Mouse (Mus musculus) hindbrain, embryonic 16.5 days (tissue): Measurements from ENCODE around the gene Uba52. TPM values are rescaled to one million over a fixed set of nuclear protein-coding genes. Genes with fewer than 3 reads are reported as not detected.
A peak's percentile ranks its signal among the peaks of the same experiment; 100 is the strongest.

Source experiments
- ATAC-seq: fragments of 200-750 bp; cut with Nextera tagmentation; 2 replicates; pipeline ENCODE4 v1.8.0; 2017; ENCODE audit warnings: moderate TSS enrichment, moderate library complexity
- H3K27ac ChIP-seq: fragments of 300-500 bp; sonication (generic); 2 replicates; pipeline ENCODE4 v1.5.1; 2014; ENCODE audit warnings: low read depth, mild to moderate bottlenecking, control low read depth, low read length, moderate library complexity
- H3K27me3 ChIP-seq: fragments of 300-500 bp; sonication (generic); replicated peaks from 2 replicates; pipeline ENCODE4 v1.6.1; 2014; ENCODE audit warnings: low read length; ENCODE audit not compliant: control insufficient read depth, insufficient read depth
- H3K36me3 ChIP-seq: fragments of 300-500 bp; sonication (generic); 2 replicates; pipeline ENCODE4 v1.6.1; 2014; ENCODE audit warnings: mild to moderate bottlenecking, low read length, moderate library complexity, mixed read lengths; ENCODE audit not compliant: control insufficient read depth, insufficient read depth
- H3K4me1 ChIP-seq: fragments of 300-500 bp; sonication (generic); 2 replicates; pipeline ENCODE4 v1.6.1; 2014; ENCODE audit warnings: low read depth, low read length; ENCODE audit not compliant: control insufficient read depth, insufficient read depth
- H3K4me2 ChIP-seq: fragments of 300-500 bp; sonication (generic); 2 replicates; pipeline ENCODE4 v1.6.1; 2014; ENCODE audit warnings: mild to moderate bottlenecking, low read length, control low read depth, moderate library complexity
- H3K4me3 ChIP-seq: fragments of 300-500 bp; sonication (generic); 2 replicates; pipeline ENCODE4 v1.5.1; 2014; ENCODE audit warnings: mild to moderate bottlenecking, low read length, control low read depth, moderate library complexity
- H3K9ac ChIP-seq: fragments of 300-500 bp; sonication (generic); 2 replicates; pipeline ENCODE4 v1.6.1; 2014; ENCODE audit warnings: low read depth, mild to moderate bottlenecking, control low read depth, low read length, moderate library complexity
- H3K9me3 ChIP-seq: fragments of 300-500 bp; sonication (generic); 2 replicates; pipeline ENCODE4 v1.6.1; 2014; ENCODE audit warnings: mild to moderate bottlenecking, low read length, moderate library complexity; ENCODE audit not compliant: control insufficient read depth
- WGBS: fragments of 180-500 bp; shearing (Covaris S2); extraction: QIAGEN DNeasy Blood & Tissue Kit; methylation state at CpG from one replicate; pipeline ENCODE4 v1.1.7; 2014; 5-methylcytosine and 5-hydroxymethylcytosine counted together
- polyA plus RNA-seq: library from polyadenylated mRNA; unstranded; fragments of >200 nt; fragmentation: Nextera tagmentation; extraction: Ambion mirVana; gene quantifications from 2 replicates; pipeline ENCODE4 v1.2.1, GENCODE M21; 2015

Gene Uba52
- polyA plus RNA-seq, 1 experiment from 2014 or later, result 576 TPM

DNA sequence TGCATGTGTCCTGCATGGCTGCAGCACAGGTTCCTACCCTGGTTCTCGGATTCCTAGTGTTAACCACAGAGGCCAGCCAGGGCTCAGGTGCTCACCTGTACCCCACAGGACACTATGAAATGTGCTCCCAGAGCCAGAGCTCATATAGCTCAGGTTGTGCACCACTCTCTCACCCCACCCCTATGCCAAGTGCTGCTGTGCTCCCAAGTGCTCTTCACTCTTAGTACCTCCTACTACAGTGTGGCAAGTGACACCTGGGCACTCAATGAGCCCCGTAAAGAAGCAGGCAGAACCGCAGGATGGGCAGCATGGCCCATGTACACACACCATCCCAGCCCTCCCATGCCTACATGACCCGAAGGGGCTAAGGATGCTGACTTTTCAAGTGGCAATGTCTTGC lies 41.9 kb downstream of the Uba52 start:
- H3K4me3 ChIP-seq, result no peak overlapping the region
- 96% methylated on average over 4 of the region's 4 CpGs for WGBS
- no peak for ATAC-seq
- no peaks in the 10 kb centered on the region for H3K27me3 ChIP-seq
- H3K4me2 ChIP-seq, result no peak overlapping the region
- H3K9me3 ChIP-seq, result no peaks in the 10 kb centered on the region
- H3K4me1 ChIP-seq, result peaks cover 6% of the 10 kb centered on the region
- H3K36me3 ChIP-seq, result peaks cover 3% of the 10 kb centered on the region; the same call in 1 of the 2 replicates
- no peak overlapping the region for H3K9ac ChIP-seq
- no peak overlapping the region for H3K27ac ChIP-seq

DNA sequence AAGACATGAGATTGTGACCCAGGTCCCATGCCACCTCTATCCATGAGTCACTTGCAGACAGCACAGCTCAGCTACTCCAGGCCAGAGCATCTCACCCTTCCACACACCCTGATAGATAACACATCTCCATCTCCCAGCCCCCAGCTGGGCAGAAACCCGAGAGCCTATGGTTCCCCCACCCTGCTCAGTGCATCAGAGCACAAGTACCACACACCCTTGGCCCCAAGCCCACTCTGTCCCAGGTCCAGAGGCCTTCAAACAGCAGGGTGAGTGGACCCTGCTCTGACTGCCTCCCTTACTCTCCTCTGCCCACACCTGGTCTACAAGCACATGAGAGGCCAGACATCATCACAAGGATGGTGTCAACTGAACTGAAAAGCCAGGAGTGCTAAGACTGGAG lies 42.7 kb downstream of the Uba52 start:
- 55% methylated on average over 1 of the region's 1 CpGs for WGBS
- peaks cover 3% of the 10 kb centered on the region; the same call in 1 of the 2 replicates for H3K36me3 ChIP-seq
- no peak for ATAC-seq

DNA sequence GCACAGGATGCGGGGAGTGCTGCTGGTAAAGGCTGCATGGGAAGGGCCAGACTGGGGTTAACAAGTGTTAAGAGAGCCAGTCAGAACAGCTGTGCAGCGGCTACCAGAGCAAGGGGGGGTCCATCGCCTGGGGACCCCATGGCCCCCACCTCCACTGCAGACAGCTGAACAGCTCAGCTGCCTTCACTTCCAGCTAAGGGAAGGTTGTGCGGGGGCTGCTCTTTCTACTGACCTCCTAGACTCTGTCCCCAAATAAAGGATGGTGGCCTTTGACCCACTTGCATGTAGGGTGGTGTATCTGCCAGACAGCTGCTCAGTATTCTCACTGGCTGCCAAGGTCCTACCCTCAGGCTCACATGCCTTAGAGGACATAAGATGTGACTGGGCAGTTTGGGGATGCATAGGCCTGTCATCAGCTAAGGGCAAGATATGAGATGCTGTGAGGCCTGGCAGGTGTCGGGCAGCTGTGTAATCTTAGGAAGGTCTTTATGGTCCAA lies 43.3 kb downstream of the Uba52 start:
- no peak for ATAC-seq
- Histone ChIP-seq H3K9me3 (no peaks in the 10 kb centered on the region), H3K4me3 (no peak overlapping the region), H3K27ac (no peak overlapping the region), H3K36me3 (peaks cover 3% of the 10 kb centered on the region; the same call in 1 of the 2 replicates), H3K4me2 (no peak overlapping the region), H3K27me3 (no peaks in the 10 kb centered on the region), H3K4me1 (peaks cover 6% of the 10 kb centered on the region), H3K9ac (no peak overlapping the region)
- 73% methylated on average over 5 of the region's 5 CpGs for WGBS

More for the DNA sequence above, 42.7 kb downstream of the Uba52 start:
- Histone ChIP-seq H3K27ac (no peak overlapping the region), H3K4me2 (no peak overlapping the region), H3K9me3 (no peaks in the 10 kb centered on the region), H3K4me1 (peaks cover 6% of the 10 kb centered on the region), H3K9ac (no peak overlapping the region), H3K27me3 (no peaks in the 10 kb centered on the region), H3K4me3 (no peak overlapping the region)

DNA sequence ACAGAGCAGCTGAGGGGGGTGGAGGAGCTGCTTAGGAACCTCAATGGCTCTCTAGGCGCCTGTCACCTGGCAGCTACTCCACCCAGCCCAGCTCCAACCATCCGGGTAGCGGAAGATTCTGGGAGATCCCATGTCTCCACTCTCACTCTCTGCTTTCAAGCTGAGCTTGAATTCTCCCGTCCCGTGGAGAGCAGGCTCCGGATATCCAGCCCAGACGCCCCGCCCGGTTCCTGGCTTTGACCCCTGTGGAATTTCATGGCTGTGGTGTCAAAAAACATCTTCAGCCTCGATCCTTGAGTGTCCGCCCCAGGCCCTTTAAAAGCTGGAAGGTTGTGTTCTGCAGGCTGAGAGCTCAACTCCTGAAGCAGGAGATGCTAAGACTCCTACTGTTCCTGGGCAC lies 43.8 kb downstream of the Uba52 start:
- H3K4me2 ChIP-seq, result no peak overlapping the region
- H3K4me1 ChIP-seq, result peaks cover 6% of the 10 kb centered on the region
- H3K9ac ChIP-seq, result no peak overlapping the region
- peaks cover 3% of the 10 kb centered on the region; the same call in 1 of the 2 replicates for H3K36me3 ChIP-seq
- WGBS, result 67% methylated on average over 11 of the region's 11 CpGs
- no peaks in the 10 kb centered on the region for H3K9me3 ChIP-seq
- no peaks in the 10 kb centered on the region for H3K27me3 ChIP-seq
- no peak for ATAC-seq
- H3K4me3 ChIP-seq, result no peak overlapping the region
- no peak overlapping the region for H3K27ac ChIP-seq

DNA sequence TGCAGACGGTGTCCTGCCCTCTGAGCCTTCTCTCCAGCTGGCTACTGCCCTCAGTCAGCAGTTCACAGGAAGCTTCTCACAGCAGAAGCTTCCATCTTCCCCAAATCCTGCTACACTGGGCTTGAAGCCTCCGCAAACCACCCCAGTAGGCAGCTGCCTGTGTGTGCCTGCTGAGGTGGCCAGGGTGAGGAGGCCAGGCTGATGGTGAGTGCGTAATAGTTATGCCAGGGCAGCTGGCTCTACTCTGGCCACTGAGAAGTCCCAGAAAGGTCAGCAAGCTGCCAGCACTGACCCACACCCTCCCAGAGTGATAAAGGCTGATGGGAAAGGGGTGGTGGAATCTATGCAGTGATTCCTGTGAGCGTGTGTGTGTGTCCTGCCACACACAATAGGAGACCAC lies 44.3 kb downstream of the Uba52 start:
- Histone ChIP-seq H3K9me3 (no peaks in the 10 kb centered on the region), H3K27ac (no peak overlapping the region), H3K27me3 (no peaks in the 10 kb centered on the region), H3K4me3 (no peak overlapping the region), H3K36me3 (peaks cover 3% of the 10 kb centered on the region; the same call in 1 of the 2 replicates), H3K4me1 (peaks cover 6% of the 10 kb centered on the region), H3K4me2 (no peak overlapping the region), H3K9ac (no peak overlapping the region)
- WGBS, result 87% methylated on average over 4 of the region's 4 CpGs
- no peak for ATAC-seq

DNA sequence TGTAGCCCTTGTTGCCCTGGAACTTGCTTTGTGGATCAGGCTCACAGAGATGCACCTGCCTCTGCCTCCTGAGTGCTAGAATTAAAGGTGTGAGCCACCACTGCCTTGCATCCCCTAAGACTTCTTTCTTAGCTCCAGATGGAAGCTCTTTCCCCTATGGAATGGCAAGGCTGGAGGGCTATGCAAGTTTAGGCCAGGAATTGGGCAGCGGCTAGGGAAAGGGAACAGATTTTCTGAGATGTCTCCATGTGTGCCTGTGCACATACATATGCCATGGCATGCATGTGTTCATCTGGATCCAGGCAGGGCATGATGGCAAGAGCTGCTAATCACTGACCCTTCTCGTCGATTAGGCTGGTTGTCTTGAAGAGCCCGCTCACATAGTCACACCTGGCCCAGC lies 44.9 kb downstream of the Uba52 start:
- Histone ChIP-seq H3K9ac (no peak overlapping the region), H3K4me2 (no peak overlapping the region), H3K36me3 (peaks cover 3% of the 10 kb centered on the region; the same call in 1 of the 2 replicates), H3K9me3 (no peaks in the 10 kb centered on the region), H3K27me3 (no peaks in the 10 kb centered on the region), H3K4me1 (peaks cover 6% of the 10 kb centered on the region), H3K4me3 (no peak overlapping the region), H3K27ac (no peak overlapping the region)
- 98% methylated on average over 4 of the region's 4 CpGs for WGBS
- ATAC-seq, result no peak

DNA sequence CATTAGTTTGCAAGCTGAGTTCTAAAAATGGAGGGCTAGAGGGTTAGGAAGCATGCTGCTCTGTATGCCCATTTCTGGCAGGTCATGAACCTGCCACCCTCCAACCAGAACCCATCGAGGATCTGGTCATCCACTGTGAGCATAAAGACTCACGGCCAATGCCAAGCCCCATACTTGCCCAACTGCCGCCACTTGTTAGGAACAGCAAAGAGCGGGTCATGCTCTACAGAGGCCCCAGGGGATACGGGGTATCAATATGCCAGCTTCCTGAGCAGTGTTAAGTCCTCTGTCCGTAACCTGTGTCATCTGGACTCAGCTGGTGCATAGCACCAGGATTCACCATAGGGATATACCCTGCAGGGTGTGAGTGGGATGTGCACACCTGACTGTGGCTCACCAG lies 46.4 kb downstream of the Uba52 start:
- H3K4me1 ChIP-seq, result peaks cover 2% of the 10 kb centered on the region; the same call in 1 of the 2 replicates
- H3K27me3 ChIP-seq, result no peaks in the 10 kb centered on the region
- H3K9me3 ChIP-seq, result no peaks in the 10 kb centered on the region
- 92% methylated on average over 6 of the region's 6 CpGs for WGBS
- no peak overlapping the region for H3K27ac ChIP-seq
- ATAC-seq, result 0 out of 2 replicates have a peak, but pooled peaks have one; percentile 4
- no peak overlapping the region for H3K9ac ChIP-seq
- H3K36me3 ChIP-seq, result peaks cover 3% of the 10 kb centered on the region; the same call in 1 of the 2 replicates
- no peak overlapping the region for H3K4me3 ChIP-seq
- no peak overlapping the region for H3K4me2 ChIP-seq

DNA sequence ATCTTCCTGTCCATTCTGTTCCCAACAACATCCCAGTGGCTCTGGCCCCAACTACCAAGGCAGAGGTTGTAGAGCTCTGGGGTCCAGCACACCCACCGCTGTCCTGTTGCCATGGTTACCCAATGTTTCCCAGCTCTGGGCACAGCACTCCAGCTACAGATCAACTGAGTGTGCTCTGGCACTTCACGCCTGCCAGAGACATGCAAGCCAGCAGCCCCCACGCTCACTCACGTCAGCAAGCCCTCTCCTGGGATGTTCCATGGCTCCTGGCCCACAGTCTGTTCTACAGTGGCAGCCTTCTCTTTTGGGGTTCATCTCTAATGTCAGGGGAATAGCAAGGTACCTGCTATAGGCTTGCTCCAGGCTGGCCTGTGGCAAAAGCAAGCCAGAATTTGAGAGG lies 47.3 kb downstream of the Uba52 start:
- Histone ChIP-seq H3K4me1 (no peaks in the 10 kb centered on the region), H3K4me2 (no peak overlapping the region), H3K27me3 (no peaks in the 10 kb centered on the region), H3K4me3 (no peak overlapping the region), H3K9ac (no peak overlapping the region), H3K9me3 (no peaks in the 10 kb centered on the region), H3K27ac (no peak overlapping the region), H3K36me3 (peaks cover 3% of the 10 kb centered on the region; the same call in 1 of the 2 replicates)
- ATAC-seq, result no peak
- 46% methylated on average over 4 of the region's 4 CpGs for WGBS

DNA sequence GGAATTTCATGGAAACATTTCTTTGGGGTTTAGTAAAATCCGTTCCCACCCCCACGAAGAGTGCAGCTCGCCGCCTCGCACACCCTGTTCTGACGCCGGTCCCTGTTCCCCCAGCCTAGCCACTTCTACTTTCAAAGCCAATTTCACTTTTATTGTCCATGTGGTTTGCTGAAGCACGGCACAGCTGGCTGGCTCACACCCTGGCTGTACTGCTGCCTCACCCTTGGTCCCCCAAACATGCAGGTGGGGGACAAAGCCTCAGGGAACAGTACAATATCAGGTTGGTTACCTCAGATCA lies 48.1 kb downstream of the Uba52 start:
- ATAC-seq, result no peak
- Histone ChIP-seq H3K27me3 (no peaks in the 10 kb centered on the region), H3K4me2 (no peak overlapping the region), H3K4me3 (no peak overlapping the region), H3K9ac (no peak overlapping the region), H3K4me1 (no peaks in the 10 kb centered on the region), H3K9me3 (no peaks in the 10 kb centered on the region), H3K36me3 (peaks cover 3% of the 10 kb centered on the region; the same call in 1 of the 2 replicates), H3K27ac (no peak overlapping the region)
- 92% methylated on average over 8 of the region's 8 CpGs for WGBS
